8 mouse cellular contexts compared by ENCODE assay signal in the genomic region with DNA sequence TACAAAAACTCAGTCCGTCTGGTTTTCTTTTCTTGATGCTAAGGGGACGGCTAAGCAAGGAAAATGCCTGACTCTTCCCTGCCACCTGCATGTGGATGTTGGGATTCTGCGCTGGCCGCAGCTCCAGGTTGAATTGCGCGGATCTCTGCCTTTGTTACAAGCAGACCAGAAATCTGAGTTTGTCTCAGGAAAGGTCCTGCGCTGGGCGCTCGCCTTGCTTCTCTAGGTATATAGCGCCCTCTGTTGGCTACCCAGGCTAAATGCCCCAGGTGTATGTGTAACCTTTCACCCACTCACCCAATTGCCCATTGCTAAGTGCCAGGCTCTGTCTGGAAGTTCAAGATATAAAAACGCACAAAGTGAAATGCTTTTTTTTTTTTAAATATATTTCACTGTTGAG. TPM values are rescaled to one million over a fixed set of nuclear protein-coding genes. Genes with fewer than 3 reads are reported as not detected.
DNase-seq lines count a peak whose midpoint lies in the region; ATAC-seq and TF ChIP-seq lines count a peak whose summit lies in the region.

No protein-coding gene starts in this region.

- ATAC-seq in hindbrain, embryonic 11.5 days (ENCODE audit: low FRiP score), result no peak
- ATAC-seq in hindbrain, embryonic 12.5 days (ENCODE audit: low FRiP score), result no peak
- no peak for ATAC-seq in hindbrain, embryonic 14.5 days (ENCODE audit: low FRiP score)

- no peak overlapping the region for H3K9ac ChIP-seq in hindbrain, embryonic 11.5 days (ENCODE audit: low read depth, low read length)
- no peak overlapping the region for H3K9ac ChIP-seq in hindbrain, embryonic 12.5 days
- no peak overlapping the region for H3K9ac ChIP-seq in hindbrain, embryonic 14.5 days

- no peaks in the 10 kb centered on the region for H3K36me3 ChIP-seq in hindbrain, embryonic 11.5 days (ENCODE audit: control insufficient read depth, insufficient read depth, low read length)
- H3K36me3 ChIP-seq in hindbrain, embryonic 12.5 days, result no peaks in the 10 kb centered on the region
- no peaks in the 10 kb centered on the region for H3K36me3 ChIP-seq in hindbrain, embryonic 14.5 days (replicated peaks; ENCODE audit: control insufficient read depth, insufficient read depth)

- no peaks in the 10 kb centered on the region for H3K9me3 ChIP-seq in hindbrain, embryonic 11.5 days (ENCODE audit: control insufficient read depth, low read length)
- 0 out of 2 replicates have a peak, but pooled peaks cover under 1% of the 10 kb centered on the region for H3K9me3 ChIP-seq in hindbrain, embryonic 12.5 days (replicated peaks)
- H3K9me3 ChIP-seq in hindbrain, embryonic 14.5 days (ENCODE audit: control insufficient read depth, low read length), result no peaks in the 10 kb centered on the region

- WGBS in hindbrain, embryonic 11.5 days, result 48% methylated on average over 11 of the region's 11 CpGs
- WGBS in hindbrain, embryonic 12.5 days, result 41% methylated on average over 11 of the region's 11 CpGs
- WGBS in hindbrain, embryonic 14.5 days, result 43% methylated on average over 11 of the region's 11 CpGs

- peak; percentile 33; the same call in 1 of the 2 replicates for TF ChIP-seq CTCF in embryonic fibroblast, embryonic 13.5 days (IDR thresholded peaks at IDR 0.05; ENCODE audit: borderline replicate concordance, insufficient read depth, low read length)

- DNase-seq in hindbrain, embryonic 11.5 days (ENCODE audit: low spot score), result peak; percentile 58
- peak; percentile 70 for DNase-seq in adrenal gland, postnatal 25 days
- peak; percentile 56 for DNase-seq in hindbrain, embryonic 14.5 days (ENCODE audit: low spot score)
- DNase-seq in left cerebral cortex, adult 18-20 months (ENCODE audit: low spot score in 2 of 2), result peak; percentile 39 to 49
- peak; percentile 44 for DNase-seq in mesoderm, embryonic 11.5 days (ENCODE audit: low read depth, low spot score)
- peak; percentile 72 for DNase-seq in testis, postnatal 10 days (ENCODE audit: low spot score)

- H3K27ac ChIP-seq in hindbrain, embryonic 11.5 days (ENCODE audit: low read depth, low read length), result no peak overlapping the region
- H3K27ac ChIP-seq in hindbrain, embryonic 12.5 days, result no peak overlapping the region
- no peak overlapping the region for H3K27ac ChIP-seq in embryonic fibroblast, embryonic 13.5 days (ENCODE audit: insufficient read depth, low read length)
- no peak overlapping the region for H3K27ac ChIP-seq in hindbrain, embryonic 14.5 days

- no peaks in the 10 kb centered on the region for H3K4me1 ChIP-seq in hindbrain, embryonic 11.5 days (replicated peaks; ENCODE audit: control insufficient read depth, insufficient read depth, low read length)
- peaks cover 16% of the 10 kb centered on the region; the same call in 1 of the 2 replicates for H3K4me1 ChIP-seq in hindbrain, embryonic 12.5 days
- H3K4me1 ChIP-seq in embryonic fibroblast, embryonic 13.5 days (ENCODE audit: control insufficient read depth, insufficient read depth, low read length), result no peaks in the 10 kb centered on the region
- H3K4me1 ChIP-seq in hindbrain, embryonic 14.5 days (replicated peaks; ENCODE audit: control insufficient read depth, insufficient read depth, low read length), result 0 out of 2 replicates have a peak, but pooled peaks cover 20% of the 10 kb centered on the region

- no peaks in the 10 kb centered on the region for H3K27me3 ChIP-seq in hindbrain, embryonic 11.5 days (ENCODE audit: control insufficient read depth, insufficient read depth, low read length)
- no peaks in the 10 kb centered on the region for H3K27me3 ChIP-seq in hindbrain, embryonic 12.5 days
- no peaks in the 10 kb centered on the region for H3K27me3 ChIP-seq in hindbrain, embryonic 14.5 days (ENCODE audit: control insufficient read depth, insufficient read depth, low read length)

- H3K4me2 ChIP-seq in hindbrain, embryonic 11.5 days (replicated peaks; ENCODE audit: low read depth, low read length), result no peak overlapping the region
- no peak overlapping the region for H3K4me2 ChIP-seq in hindbrain, embryonic 12.5 days (replicated peaks)
- H3K4me2 ChIP-seq in hindbrain, embryonic 14.5 days (replicated peaks), result no peak overlapping the region

- H3K4me3 ChIP-seq in hindbrain, embryonic 11.5 days (ENCODE audit: low read depth, low read length), result no peak overlapping the region
- no peak overlapping the region for H3K4me3 ChIP-seq in hindbrain, embryonic 12.5 days
- no peak overlapping the region for H3K4me3 ChIP-seq in embryonic fibroblast, embryonic 13.5 days (ENCODE audit: insufficient read depth, low read length)
- H3K4me3 ChIP-seq in hindbrain, embryonic 14.5 days (replicated peaks; ENCODE audit: low read length), result no peak overlapping the region

- TF ChIP-seq POLR2A in embryonic fibroblast, embryonic 13.5 days (IDR thresholded peaks at IDR 0.05; ENCODE audit: low read depth, low read length), result no peak

RNA-seq across cellular contexts. Expression of a gene that starts 51.2 kb away (rescaled TPM):
- 16.9 and 20.9 TPM in 2 replicates for polyA plus RNA-seq in hindbrain, embryonic 11.5 days (2014; fragmentation: Nextera tagmentation; extraction: Ambion mirVana)
- 15.4 and 17.1 TPM in 2 replicates for polyA plus RNA-seq in hindbrain, embryonic 12.5 days (2016; fragmentation: Nextera tagmentation; extraction: Ambion mirVana)
- 86.8 and 106 TPM in 2 replicates for total RNA-seq in adrenal gland, postnatal 25 days (2021)
- polyA plus RNA-seq in embryonic fibroblast, embryonic 13.5 days (2011; ENCODE audit: insufficient read length, low read depth, missing spikeins), result 61.1 and 63.0 TPM in 2 replicates
- 58.4 and 59.0 TPM in 2 replicates for polyA plus RNA-seq in hindbrain, embryonic 14.5 days (2014; fragmentation: Nextera tagmentation; extraction: Ambion mirVana)
- 10 to 100 TPM; 27.6 to 29.3 TPM for total RNA-seq in left cerebral cortex, adult 18-20 months (2021)
